Mouse (Mus musculus): ENCODE data around the gene Slc10a7. TPM values are rescaled to one million over a fixed set of nuclear protein-coding genes. Genes with fewer than 3 reads are reported as not detected.
A peak's percentile ranks its signal among the peaks of the same experiment; 100 is the strongest.

Slc10a7 gene
- polyA plus RNA-seq, 1 experiment from 2014 or later: 8.7 TPM

DNA sequence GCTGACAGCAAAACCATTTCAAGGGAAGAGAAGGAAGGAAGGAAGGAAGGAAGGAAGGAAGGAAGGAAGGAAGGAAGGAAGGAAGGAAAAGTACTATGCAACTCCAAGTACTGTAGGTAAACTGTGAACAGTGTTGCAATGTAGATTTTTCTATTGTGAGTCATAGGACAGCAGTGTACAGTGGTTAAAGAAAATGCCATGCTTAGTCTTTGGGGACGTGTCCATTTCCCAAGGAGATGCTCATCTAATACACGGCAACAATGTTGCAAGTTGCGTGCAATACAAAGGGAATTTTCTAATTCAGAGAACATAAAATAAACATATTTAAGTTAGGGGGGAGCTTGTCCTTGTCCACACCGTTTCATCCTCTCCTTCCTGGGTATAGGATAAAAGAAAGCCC, 215.7 kb downstream of the Slc10a7 start:
- Histone ChIP-seq H3K9me3 (ENCODE audit: control insufficient read depth, low read length) (no peaks in the 10 kb centered on the region), H3K36me3 (ENCODE audit: control insufficient read depth, insufficient read depth, low read length) (no peaks in the 10 kb centered on the region), H3K27ac (ENCODE audit: low read depth, low read length) (no peak overlapping the region), H3K4me1 (ENCODE audit: control insufficient read depth, insufficient read depth, low read depth, low read length) (no peaks in the 10 kb centered on the region), H3K4me3 (ENCODE audit: low read length) (no peak overlapping the region), H3K4me2 (ENCODE audit: low read length) (no peak overlapping the region), H3K9ac (ENCODE audit: low read depth, low read length) (no peak overlapping the region), H3K27me3 (replicated peaks; ENCODE audit: control insufficient read depth, insufficient read depth, low read length) (no peaks in the 10 kb centered on the region)
- 91% methylated on average over 4 of the region's 4 CpGs for WGBS
- ATAC-seq: no peak

GRCm38 (mm10) chr8:78728240-78728639, 219.1 kb downstream of the Slc10a7 start:
- Histone ChIP-seq H3K9me3 (ENCODE audit: control insufficient read depth, low read length) (no peaks in the 10 kb centered on the region), H3K27me3 (replicated peaks; ENCODE audit: control insufficient read depth, insufficient read depth, low read length) (no peaks in the 10 kb centered on the region), H3K36me3 (ENCODE audit: control insufficient read depth, insufficient read depth, low read length) (0 out of 2 replicates have a peak, but pooled peaks cover 3% of the 10 kb centered on the region), H3K9ac (ENCODE audit: low read depth, low read length) (no peak overlapping the region), H3K4me2 (ENCODE audit: low read length) (no peak overlapping the region), H3K27ac (ENCODE audit: low read depth, low read length) (no peak overlapping the region), H3K4me1 (ENCODE audit: control insufficient read depth, insufficient read depth, low read depth, low read length) (no peaks in the 10 kb centered on the region), H3K4me3 (ENCODE audit: low read length) (no peak overlapping the region)
- WGBS: 87% methylated on average over 14 of the region's 14 CpGs
- ATAC-seq: no peak

- Histone ChIP-seq H3K9me3 (ENCODE audit: control insufficient read depth, low read length) (no peaks in the 10 kb centered on the region), H3K4me3 (ENCODE audit: low read length) (no peak overlapping the region), H3K4me2 (ENCODE audit: low read length) (no peak overlapping the region), H3K27me3 (replicated peaks; ENCODE audit: control insufficient read depth, insufficient read depth, low read length) (no peaks in the 10 kb centered on the region), H3K4me1 (ENCODE audit: control insufficient read depth, insufficient read depth, low read depth, low read length) (no peaks in the 10 kb centered on the region), H3K27ac (ENCODE audit: low read depth, low read length) (no peak overlapping the region), H3K9ac (ENCODE audit: low read depth, low read length) (no peak overlapping the region), H3K36me3 (ENCODE audit: control insufficient read depth, insufficient read depth, low read length) (peaks cover 3% of the 10 kb centered on the region; the same call in 1 of the 2 replicates)
- WGBS: 85% methylated on average over 7 of the region's 7 CpGs
- no peak for ATAC-seq
Measured at GRCm38 (mm10) chr8:78732410-78732809, 223.3 kb downstream of the Slc10a7 start.

DNA sequence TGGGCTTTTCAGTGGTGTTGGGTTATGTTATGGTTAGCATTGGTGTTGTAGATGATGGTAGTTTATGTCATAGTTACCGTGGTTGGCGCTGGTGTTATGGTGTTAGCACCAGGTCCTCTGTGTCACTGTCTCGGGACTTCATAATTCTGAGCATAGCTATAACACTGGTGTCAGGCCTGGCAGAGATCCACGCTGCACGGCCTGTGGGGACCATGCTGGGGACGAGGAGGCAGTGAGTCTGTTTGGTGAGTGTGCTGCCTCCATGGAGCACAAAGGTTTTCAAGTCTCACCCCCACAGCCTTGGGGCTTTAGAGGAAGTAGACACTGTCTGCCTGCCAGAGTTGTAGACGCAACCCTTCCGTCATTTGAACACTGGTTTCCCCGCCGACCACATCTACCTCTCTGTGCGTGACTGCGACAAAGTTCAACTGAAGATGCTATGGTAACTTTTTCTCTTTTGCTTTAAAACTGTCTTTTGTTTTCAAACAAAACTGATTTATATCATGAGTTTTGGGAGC, 223.9 kb downstream of the Slc10a7 start:
- H3K36me3 ChIP-seq (ENCODE audit: control insufficient read depth, insufficient read depth, low read length): peaks cover 3% of the 10 kb centered on the region; the same call in 1 of the 2 replicates
- no peak overlapping the region for H3K9ac ChIP-seq (ENCODE audit: low read depth, low read length)
- H3K4me3 ChIP-seq (ENCODE audit: low read length): no peak overlapping the region
- WGBS: 79% methylated on average over 12 of the region's 12 CpGs
- H3K27me3 ChIP-seq (replicated peaks; ENCODE audit: control insufficient read depth, insufficient read depth, low read length): no peaks in the 10 kb centered on the region
- no peaks in the 10 kb centered on the region for H3K9me3 ChIP-seq (ENCODE audit: control insufficient read depth, low read length)
- ATAC-seq: no peak
- H3K4me1 ChIP-seq (ENCODE audit: control insufficient read depth, insufficient read depth, low read depth, low read length): no peaks in the 10 kb centered on the region
- no peak overlapping the region for H3K4me2 ChIP-seq (ENCODE audit: low read length)
- H3K27ac ChIP-seq (ENCODE audit: low read depth, low read length): no peak overlapping the region

GRCm38 (mm10) chr8:78734721-78735517, 225.8 kb downstream of the Slc10a7 start:
- Histone ChIP-seq H3K36me3 (ENCODE audit: control insufficient read depth, insufficient read depth, low read length) (peaks cover 3% of the 10 kb centered on the region; the same call in 1 of the 2 replicates), H3K4me3 (ENCODE audit: low read length) (no peak overlapping the region), H3K9ac (ENCODE audit: low read depth, low read length) (no peak overlapping the region), H3K9me3 (ENCODE audit: control insufficient read depth, low read length) (no peaks in the 10 kb centered on the region), H3K27me3 (replicated peaks; ENCODE audit: control insufficient read depth, insufficient read depth, low read length) (no peaks in the 10 kb centered on the region), H3K4me2 (ENCODE audit: low read length) (no peak overlapping the region), H3K27ac (ENCODE audit: low read depth, low read length) (no peak overlapping the region), H3K4me1 (ENCODE audit: control insufficient read depth, insufficient read depth, low read depth, low read length) (no peaks in the 10 kb centered on the region)
- no peak for ATAC-seq
- 87% methylated on average over 9 of the region's 9 CpGs for WGBS

DNA sequence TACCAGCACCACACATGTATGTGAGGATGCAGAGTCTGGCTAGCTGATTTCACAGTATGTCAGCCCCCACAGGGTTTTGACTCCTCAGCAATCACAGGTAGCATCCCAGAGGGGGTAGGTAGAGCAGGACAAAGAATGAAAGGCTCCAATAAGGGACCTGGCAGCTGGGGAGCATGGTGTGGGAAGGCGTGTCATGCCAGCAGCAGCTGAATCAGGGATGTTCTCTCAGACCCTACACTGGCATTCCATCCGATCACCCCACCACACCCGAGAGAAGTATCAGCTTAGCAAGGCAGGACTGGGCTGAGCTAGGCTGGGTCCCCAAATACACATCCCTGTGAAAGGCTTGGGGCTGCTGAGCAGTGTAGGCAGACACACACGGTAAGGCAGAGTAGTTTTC, 229.2 kb downstream of the Slc10a7 start:
- no peak for ATAC-seq
- 81% methylated on average over 4 of the region's 4 CpGs for WGBS
- Histone ChIP-seq H3K27ac (ENCODE audit: low read depth, low read length) (no peak overlapping the region), H3K4me1 (ENCODE audit: control insufficient read depth, insufficient read depth, low read depth, low read length) (0 out of 2 replicates have a peak, but pooled peaks cover 2% of the 10 kb centered on the region), H3K9ac (ENCODE audit: low read depth, low read length) (no peak overlapping the region), H3K4me3 (ENCODE audit: low read length) (no peak overlapping the region), H3K9me3 (ENCODE audit: control insufficient read depth, low read length) (no peaks in the 10 kb centered on the region), H3K27me3 (replicated peaks; ENCODE audit: control insufficient read depth, insufficient read depth, low read length) (no peaks in the 10 kb centered on the region), H3K36me3 (ENCODE audit: control insufficient read depth, insufficient read depth, low read length) (no peaks in the 10 kb centered on the region; the same call in 1 of the 2 replicates), H3K4me2 (ENCODE audit: low read length) (no peak overlapping the region)

DNA sequence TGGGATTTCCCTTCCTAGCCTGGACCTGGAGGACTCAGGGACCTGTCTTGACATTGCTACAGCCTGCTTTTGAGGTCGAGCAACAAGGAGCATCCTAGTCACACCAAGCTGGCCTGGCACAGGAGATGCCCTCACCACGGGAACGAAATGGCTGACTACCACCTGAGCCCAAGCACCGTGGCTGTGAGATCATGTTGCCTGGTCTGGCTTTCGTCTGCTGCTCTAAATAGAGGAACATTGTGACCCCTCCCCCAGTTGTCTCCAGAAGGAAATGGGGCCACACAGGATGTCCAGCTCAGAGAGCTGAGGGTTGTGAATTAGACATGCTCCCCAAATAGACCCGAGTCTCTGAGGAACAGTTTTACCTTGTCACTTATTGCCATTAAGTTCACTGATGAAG, 231.8 kb downstream of the Slc10a7 start:
- WGBS: 59% methylated on average over 6 of the region's 6 CpGs
- Histone ChIP-seq H3K4me1 (ENCODE audit: control insufficient read depth, insufficient read depth, low read depth, low read length) (0 out of 2 replicates have a peak, but pooled peaks cover 2% of the 10 kb centered on the region), H3K36me3 (ENCODE audit: control insufficient read depth, insufficient read depth, low read length) (no peaks in the 10 kb centered on the region), H3K4me2 (ENCODE audit: low read length) (no peak overlapping the region), H3K27me3 (replicated peaks; ENCODE audit: control insufficient read depth, insufficient read depth, low read length) (no peaks in the 10 kb centered on the region), H3K9me3 (ENCODE audit: control insufficient read depth, low read length) (no peaks in the 10 kb centered on the region), H3K4me3 (ENCODE audit: low read length) (no peak overlapping the region), H3K27ac (ENCODE audit: low read depth, low read length) (no peak overlapping the region), H3K9ac (ENCODE audit: low read depth, low read length) (no peak overlapping the region)
- ATAC-seq: no peak

GRCm38 (mm10) chr8:78741496-78741895, 232.3 kb downstream of the Slc10a7 start:
- ATAC-seq: no peak
- Histone ChIP-seq H3K4me1 (ENCODE audit: control insufficient read depth, insufficient read depth, low read depth, low read length) (0 out of 2 replicates have a peak, but pooled peaks cover 2% of the 10 kb centered on the region), H3K4me2 (ENCODE audit: low read length) (no peak overlapping the region), H3K36me3 (ENCODE audit: control insufficient read depth, insufficient read depth, low read length) (no peaks in the 10 kb centered on the region), H3K27ac (ENCODE audit: low read depth, low read length) (peak overlapping the region; percentile 72), H3K27me3 (replicated peaks; ENCODE audit: control insufficient read depth, insufficient read depth, low read length) (no peaks in the 10 kb centered on the region), H3K9me3 (ENCODE audit: control insufficient read depth, low read length) (no peaks in the 10 kb centered on the region), H3K9ac (ENCODE audit: low read depth, low read length) (no peak overlapping the region), H3K4me3 (ENCODE audit: low read length) (no peak overlapping the region)
- WGBS: 68% methylated on average over 3 of the region's 3 CpGs

GRCm38 (mm10) chr8:78741965-78742364, 232.8 kb downstream of the Slc10a7 start:
- Histone ChIP-seq H3K9me3 (ENCODE audit: control insufficient read depth, low read length) (no peaks in the 10 kb centered on the region), H3K9ac (ENCODE audit: low read depth, low read length) (no peak overlapping the region), H3K27ac (ENCODE audit: low read depth, low read length) (peak overlapping the region; percentile 72), H3K27me3 (replicated peaks; ENCODE audit: control insufficient read depth, insufficient read depth, low read length) (no peaks in the 10 kb centered on the region), H3K4me2 (ENCODE audit: low read length) (no peak overlapping the region), H3K36me3 (ENCODE audit: control insufficient read depth, insufficient read depth, low read length) (no peaks in the 10 kb centered on the region), H3K4me3 (ENCODE audit: low read length) (no peak overlapping the region), H3K4me1 (ENCODE audit: control insufficient read depth, insufficient read depth, low read depth, low read length) (0 out of 2 replicates have a peak, but pooled peaks cover 2% of the 10 kb centered on the region)
- 32% methylated on average over 3 of the region's 3 CpGs for WGBS
- ATAC-seq: peak; percentile 65

Measured in hindbrain, embryonic 16.5 days (tissue).